Mouse (Mus musculus) frontal cortex, postnatal 36 days (tissue): ENCODE measurements around the gene Mdga1.
A peak's percentile ranks its signal among the peaks of the same experiment; 100 is the strongest.
"Not testable (repeated sequence)": the region's sequence is repeated elsewhere in the genome, so short reads cannot be mapped to it uniquely, and the experiment has no call there.

Source experiments
- DNase-seq, 2 experiments: peaks; one replicate each; pipeline ENCODE4 v3.0.0; 2022; ENCODE audit warnings: low spot score in 2 of 2

Gene Mdga1

GRCm38 (mm10) chr17:29800096-29800455 is 169.8 kb downstream of the Mdga1 start:
- DNase-seq = no peak

GRCm38 (mm10) chr17:29799398-29800095 is 170.3 kb downstream of the Mdga1 start:
- no peak for DNase-seq

GRCm38 (mm10) chr17:29798151-29798550 is 171.7 kb downstream of the Mdga1 start:
- no peak for DNase-seq

GRCm38 (mm10) chr17:29796787-29797186 is 173.1 kb downstream of the Mdga1 start:
- no peak for DNase-seq

- peak; percentile 38 to 74 for DNase-seq
Observed at GRCm38 (mm10) chr17:29796086-29796485, 173.8 kb downstream of the Mdga1 start.

GRCm38 (mm10) chr17:29795050-29795770 is 174.7 kb downstream of the Mdga1 start:
- peak; percentile 27 to 42 for DNase-seq

- DNase-seq = no peak
Observed at GRCm38 (mm10) chr17:29791531-29792050, 178.3 kb downstream of the Mdga1 start.

- DNase-seq = no peak
Observed at GRCm38 (mm10) chr17:29790231-29790740, 179.6 kb downstream of the Mdga1 start.

- DNase-seq = no peak
Observed at GRCm38 (mm10) chr17:29789715-29790114, 180.2 kb downstream of the Mdga1 start.

GRCm38 (mm10) chr17:29788573-29788972 is 181.3 kb downstream of the Mdga1 start:
- no peak for DNase-seq

GRCm38 (mm10) chr17:29784820-29785219 is 185.1 kb downstream of the Mdga1 start:
- no peak for DNase-seq

- not testable (repeated sequence) for DNase-seq
Observed at GRCm38 (mm10) chr17:29781472-29781871, 188.4 kb downstream of the Mdga1 start.

GRCm38 (mm10) chr17:29778021-29778420 is 191.9 kb downstream of the Mdga1 start:
- DNase-seq = no peak
